Mouse (Mus musculus) intestine, postnatal 0 days (tissue): ENCODE data around the gene Osbpl10. TPM values are rescaled to one million over a fixed set of nuclear protein-coding genes. Genes with fewer than 3 reads are reported as not detected.

ENCODE experiments used
- ATAC-seq: fragments of 200-750 bp; cut with Nextera tagmentation; 2 replicates; pipeline ENCODE4 v1.8.0; 2017; ENCODE audit warnings: mild to moderate bottlenecking, moderate TSS enrichment, moderate library complexity
- H3K27ac ChIP-seq: fragments of 300-500 bp; sonication (generic); 2 replicates; pipeline ENCODE4 v1.5.1; 2014; ENCODE audit warnings: mild to moderate bottlenecking, low read depth, low read length, moderate library complexity
- H3K27me3 ChIP-seq: fragments of 300-500 bp; sonication (generic); replicated peaks from 2 replicates; pipeline ENCODE4 v1.6.1; 2014; ENCODE audit warnings: low read length, mixed read lengths; ENCODE audit not compliant: control insufficient read depth, insufficient read depth
- H3K36me3 ChIP-seq: fragments of 300-500 bp; sonication (generic); 2 replicates; pipeline ENCODE4 v1.6.1; 2014; ENCODE audit warnings: mild to moderate bottlenecking, moderate library complexity; ENCODE audit not compliant: control insufficient read depth, insufficient read depth
- H3K4me1 ChIP-seq: fragments of 300-500 bp; sonication (generic); replicated peaks from 2 replicates; pipeline ENCODE4 v1.6.1; 2014; ENCODE audit warnings: antibody characterized with exemption, low read length, mixed read lengths; ENCODE audit not compliant: control insufficient read depth, insufficient read depth
- H3K4me2 ChIP-seq: fragments of 300-500 bp; sonication (generic); replicated peaks from 2 replicates; pipeline ENCODE4 v1.6.1; 2014; ENCODE audit warnings: low read depth, mild to moderate bottlenecking, moderate library complexity
- H3K4me3 ChIP-seq: fragments of 300-500 bp; sonication (generic); 2 replicates; pipeline ENCODE4 v1.5.1; 2014; ENCODE audit warnings: low read depth, low read length
- H3K9ac ChIP-seq: fragments of 300-500 bp; sonication (generic); 2 replicates; pipeline ENCODE4 v1.6.1; 2014; ENCODE audit warnings: mild to moderate bottlenecking, low read depth, low read length
- H3K9me3 ChIP-seq: fragments of 300-500 bp; sonication (generic); 2 replicates; pipeline ENCODE4 v1.6.1; 2016; ENCODE audit warnings: mixed run types; ENCODE audit not compliant: control insufficient read depth
- CTCF ChIP-seq: sonication (generic); IDR thresholded peaks from 2 replicates; pipeline ENCODE4 v1.5.1; 2016; ENCODE audit warnings: low read depth, mild to moderate bottlenecking, control low read depth, antibody characterized with exemption, moderate library complexity
- WGBS: fragments of 180-500 bp; shearing (Covaris S2); extraction: QIAGEN DNeasy Blood & Tissue Kit; methylation state at CpG from one replicate; pipeline ENCODE4 v1.1.7; 2014; 5-methylcytosine and 5-hydroxymethylcytosine counted together
- polyA plus RNA-seq: library from polyadenylated mRNA; unstranded; fragments of >200 nt; fragmentation: Nextera tagmentation; extraction: Ambion mirVana; gene quantifications from 2 replicates; pipeline ENCODE4 v1.2.1, GENCODE M21; 2015

Gene Osbpl10
- polyA plus RNA-seq, 1 experiment from 2014 or later: 4.3 TPM

- TF ChIP-seq CTCF: no peak
- WGBS: 62% methylated on average over 10 of the region's 10 CpGs
- Histone ChIP-seq H3K4me2 (no peak overlapping the region), H3K9me3 (no peaks in the 10 kb centered on the region), H3K36me3 (no peaks in the 10 kb centered on the region), H3K27me3 (no peaks in the 10 kb centered on the region), H3K27ac (no peak overlapping the region), H3K4me1 (no peaks in the 10 kb centered on the region), H3K4me3 (no peak overlapping the region), H3K9ac (no peak overlapping the region)
- ATAC-seq: no peak
Measured at GRCm38 (mm10) chr9:114990421-114990820, 12.1 kb downstream of the Osbpl10 start.

- H3K4me1 ChIP-seq: no peaks in the 10 kb centered on the region
- H3K4me3 ChIP-seq: no peak overlapping the region
- ATAC-seq: no peak
- TF ChIP-seq CTCF: no peak
- no peaks in the 10 kb centered on the region for H3K9me3 ChIP-seq
- H3K36me3 ChIP-seq: no peaks in the 10 kb centered on the region
- H3K4me2 ChIP-seq: no peak overlapping the region
- H3K27me3 ChIP-seq: no peaks in the 10 kb centered on the region
- H3K9ac ChIP-seq: no peak overlapping the region
- WGBS: 91% methylated on average over 2 of the region's 2 CpGs
- H3K27ac ChIP-seq: no peak overlapping the region
Measured at GRCm38 (mm10) chr9:114992528-114992927, 14.2 kb downstream of the Osbpl10 start.

- Histone ChIP-seq H3K27me3 (no peaks in the 10 kb centered on the region), H3K9ac (no peak overlapping the region), H3K4me3 (no peak overlapping the region), H3K27ac (0 out of 2 replicates have a peak overlapping the region, but pooled peaks have one; percentile 21), H3K4me2 (no peak overlapping the region), H3K36me3 (no peaks in the 10 kb centered on the region), H3K9me3 (no peaks in the 10 kb centered on the region), H3K4me1 (peaks cover 4% of the 10 kb centered on the region; the same call in 1 of the 2 replicates)
- ATAC-seq: peak; percentile 61
- no peak for TF ChIP-seq CTCF
- WGBS: 58% methylated on average over 4 of the region's 4 CpGs
Measured at GRCm38 (mm10) chr9:114995250-114995649, 16.9 kb downstream of the Osbpl10 start.

- Histone ChIP-seq H3K27ac (no peak overlapping the region), H3K36me3 (no peaks in the 10 kb centered on the region), H3K9ac (no peak overlapping the region), H3K4me2 (no peak overlapping the region), H3K9me3 (no peaks in the 10 kb centered on the region), H3K4me3 (no peak overlapping the region), H3K4me1 (peaks cover 4% of the 10 kb centered on the region; the same call in 1 of the 2 replicates), H3K27me3 (no peaks in the 10 kb centered on the region)
- 91% methylated on average over 4 of the region's 4 CpGs for WGBS
- ATAC-seq: no peak
- no peak for TF ChIP-seq CTCF
Measured at GRCm38 (mm10) chr9:114995716-114996115, 17.3 kb downstream of the Osbpl10 start.

DNA sequence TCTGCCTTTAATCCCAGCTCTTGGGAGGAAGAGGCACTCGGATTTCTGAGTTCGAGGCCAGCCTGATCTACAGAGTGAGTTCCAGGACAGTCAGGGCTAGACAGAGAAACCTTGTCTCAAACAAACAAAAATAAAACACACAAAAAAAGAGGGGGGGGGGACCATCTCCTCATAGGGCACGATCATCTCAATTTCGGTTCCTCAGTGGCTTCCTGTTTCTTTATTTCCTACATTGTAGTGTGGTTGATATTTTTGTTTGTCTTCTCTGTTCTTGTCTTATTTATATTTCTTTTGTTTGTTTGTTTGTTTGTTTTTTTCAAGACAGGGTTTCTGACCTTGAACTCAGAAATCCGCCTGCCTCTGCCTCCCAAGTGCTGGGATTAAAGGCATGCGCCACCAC lies 18.1 kb downstream of the Osbpl10 start:
- no peak overlapping the region for H3K4me3 ChIP-seq
- H3K4me1 ChIP-seq: peaks cover 4% of the 10 kb centered on the region; the same call in 1 of the 2 replicates
- no peaks in the 10 kb centered on the region for H3K9me3 ChIP-seq
- no peak for ATAC-seq
- H3K9ac ChIP-seq: no peak overlapping the region
- TF ChIP-seq CTCF: no peak
- no peak overlapping the region for H3K4me2 ChIP-seq
- 98% methylated on average over 6 of the region's 6 CpGs for WGBS
- H3K36me3 ChIP-seq: no peaks in the 10 kb centered on the region
- no peak overlapping the region for H3K27ac ChIP-seq
- no peaks in the 10 kb centered on the region for H3K27me3 ChIP-seq

DNA sequence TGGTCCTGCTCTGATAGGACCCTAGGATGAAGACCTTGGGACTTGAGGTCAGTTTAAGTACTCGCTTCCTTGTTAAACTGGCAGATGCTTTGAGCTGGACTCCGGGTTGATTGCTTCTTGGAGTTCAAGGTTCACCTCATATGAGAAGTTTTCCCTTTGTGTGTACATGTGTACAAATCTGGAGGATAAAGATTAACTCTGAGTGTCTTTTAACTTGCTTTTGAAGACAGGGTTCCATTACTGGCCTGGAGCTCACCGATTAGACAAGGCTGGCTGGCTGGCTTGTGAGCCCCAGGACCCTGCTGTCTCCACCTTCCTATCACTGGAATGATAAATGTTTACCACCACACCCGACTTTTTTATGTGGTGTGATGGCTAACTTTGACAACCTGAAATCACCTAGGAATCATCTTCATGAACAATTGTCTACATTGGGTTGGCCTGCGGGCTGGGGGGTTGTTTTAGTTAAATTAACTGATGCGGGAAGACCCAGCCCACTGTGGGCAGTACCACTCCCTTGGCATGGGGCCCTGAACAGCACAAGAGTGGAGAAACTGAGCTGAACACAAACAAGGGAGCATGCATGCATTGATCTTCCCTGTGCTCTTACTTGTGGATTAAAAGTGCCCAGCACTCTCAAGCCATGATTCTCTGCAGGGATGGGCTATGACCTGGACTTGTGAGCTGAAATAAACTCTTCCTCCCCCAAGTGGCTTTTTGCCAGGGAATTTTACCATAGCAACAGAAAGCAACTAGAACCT lies 20.8 kb downstream of the Osbpl10 start:
- WGBS: 54% methylated on average over 6 of the region's 6 CpGs

More for the DNA sequence above, 20.8 kb downstream of the Osbpl10 start:
- no peak overlapping the region; the same call in 1 of the 2 replicates for H3K4me2 ChIP-seq
- ATAC-seq: peak; percentile 41
- no peak for TF ChIP-seq CTCF
- H3K36me3 ChIP-seq: no peaks in the 10 kb centered on the region
- H3K9me3 ChIP-seq: no peaks in the 10 kb centered on the region
- no peak overlapping the region for H3K9ac ChIP-seq
- H3K4me1 ChIP-seq: peaks cover 4% of the 10 kb centered on the region; the same call in 1 of the 2 replicates
- H3K27me3 ChIP-seq: no peaks in the 10 kb centered on the region
- H3K27ac ChIP-seq: peak overlapping the region; percentile 91
- H3K4me3 ChIP-seq: no peak overlapping the region
